Mouse (Mus musculus) megakaryocyte, embryonic 14.5 days (primary cell): ENCODE data around the gene Grik3.

ENCODE experiments used
- FLI1 ChIP-seq: IDR thresholded peaks from 2 replicates; pipeline ENCODE4 v1.6.1; 2012; ENCODE audit warnings: low read length, inconsistent platforms, mixed read lengths
- GATA1 ChIP-seq: IDR thresholded peaks from 3 replicates; pipeline ENCODE4 v1.6.1; 2012; ENCODE audit warnings: mixed read lengths, low read length, inconsistent platforms, borderline replicate concordance

DNA sequence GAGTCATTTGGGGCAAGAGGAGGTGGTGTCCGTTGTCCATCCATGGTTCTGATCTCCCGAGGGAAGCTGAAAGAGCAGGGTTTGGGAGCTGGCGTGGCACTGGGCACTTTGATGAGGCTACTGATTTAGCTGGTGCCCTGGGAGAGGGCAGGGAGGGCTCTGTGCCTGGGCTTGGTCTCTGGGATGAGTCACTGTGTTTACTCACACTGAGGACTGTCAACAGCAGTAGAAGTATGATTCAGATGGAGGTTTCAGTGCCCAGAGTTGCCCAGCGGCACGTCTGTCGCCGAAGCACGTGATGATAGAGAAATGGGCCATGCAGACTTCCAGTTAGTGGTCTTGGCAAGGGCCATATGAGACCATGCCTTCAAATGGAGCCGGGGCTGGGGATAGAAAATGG lies 63.3 kb downstream of the Grik3 start:
- no peak for TF ChIP-seq GATA1
- no peak for TF ChIP-seq FLI1
